Mouse (Mus musculus) ES-E14 (cell line): Measurements from ENCODE around the gene Zfp449. TPM values are rescaled to one million over a fixed set of nuclear protein-coding genes. Genes with fewer than 3 reads are reported as not detected.
A peak's percentile ranks its signal among the peaks of the same experiment; 100 is the strongest.

Source experiments
- DNase-seq: peaks from one replicate; pipeline ENCODE4 v3.0.0-alpha.2; 2013; ENCODE audit warnings: low read depth, low spot score
- H3K27ac ChIP-seq: 2 replicates; pipeline ENCODE4 v1.5.1; 2012; ENCODE audit warnings: low read depth, mild to moderate bottlenecking, low read length, moderate library complexity, mixed read lengths; ENCODE audit not compliant: poor library complexity, insufficient read depth, severe bottlenecking
- H3K36me3 ChIP-seq: 2 replicates; pipeline ENCODE4 v1.6.1; 2012; ENCODE audit warnings: mild to moderate bottlenecking, low read length, moderate library complexity, mixed read lengths; ENCODE audit not compliant: control insufficient read depth, poor library complexity, insufficient read depth, severe bottlenecking
- H3K4me1 ChIP-seq, 2 experiments: fragments of 150-350 bp in 1 of 2; sonication (generic) in 1 of 2; 2 replicates each; pipeline ENCODE4 v1.6.1; 2012; ENCODE audit warnings: low read length in 2 of 2, mild to moderate bottlenecking in 1 of 2, mixed read lengths in 1 of 2; ENCODE audit not compliant: control insufficient read depth in 2 of 2, insufficient read depth in 2 of 2, poor library complexity in 1 of 2
- H3K4me3 ChIP-seq, 2 experiments: fragments of 150-350 bp in 1 of 2; sonication (generic) in 1 of 2; 2 replicates each; pipeline ENCODE4 v1.5.1; 2012; ENCODE audit warnings: low read length in 2 of 2, low read depth in 1 of 2, mild to moderate bottlenecking in 1 of 2, mixed read lengths in 1 of 2; ENCODE audit not compliant: insufficient read depth in 1 of 2, poor library complexity in 1 of 2, severe bottlenecking in 1 of 2
- H3K9ac ChIP-seq: 2 replicates; pipeline ENCODE4 v1.6.1; 2012; ENCODE audit warnings: low read depth, mild to moderate bottlenecking, low read length, mixed read lengths; ENCODE audit not compliant: poor library complexity, insufficient read depth, severe bottlenecking
- H3K9me3 ChIP-seq: fragments of 150-350 bp; sonication (generic); 2 replicates; pipeline ENCODE4 v1.6.1; 2012; ENCODE audit warnings: low read depth, mild to moderate bottlenecking, low read length; ENCODE audit not compliant: control insufficient read depth, insufficient read depth
- CHD2 ChIP-seq: IDR thresholded peaks from 2 replicates; pipeline ENCODE4 v1.6.1; 2014; ENCODE audit warnings: mild to moderate bottlenecking, low read depth, low read length, inconsistent platforms
- HCFC1 ChIP-seq: IDR thresholded peaks from 2 replicates; pipeline ENCODE4 v1.6.1; 2012; ENCODE audit warnings: low read length, inconsistent platforms, borderline replicate concordance; ENCODE audit not compliant: insufficient read depth
- MAFK ChIP-seq: IDR thresholded peaks from 2 replicates; pipeline ENCODE4 v1.6.1; 2014; ENCODE audit warnings: mild to moderate bottlenecking, low read depth, low read length, inconsistent platforms; ENCODE audit not compliant: insufficient read depth
- ZC3H11A ChIP-seq: IDR thresholded peaks from 2 replicates; pipeline ENCODE4 v1.6.1; 2012; ENCODE audit warnings: low read depth, mild to moderate bottlenecking, inconsistent platforms, low read length, borderline replicate concordance
- ZNF384 ChIP-seq: IDR thresholded peaks from 2 replicates; pipeline ENCODE4 v1.6.1; 2012; ENCODE audit warnings: low read depth, low read length, inconsistent platforms
- in situ Hi-C, 2 experiments: fragments of 600-800 bp; cut with MboI; formaldehyde crosslinking; loops; one replicate each; pipeline ENCODE4 v1.15.1; 2025; ENCODE audit warnings: low sequenced_read_pairs in 2 of 2, inconsistent platforms in 1 of 2; ENCODE audit not compliant: unreplicated experiment in 2 of 2
- total RNA-seq: library from RNA; depleted of rRNA; stranded (reverse); fragments of 300-350 nt; gene quantifications from 2 replicates; pipeline ENCODE4 v1.2.3, GENCODE M21; 2012; rRNA removed

The Zfp449 gene
- total RNA-seq, 1 experiment = 3.0 TPM

- Histone ChIP-seq H3K36me3 (no peaks in the 10 kb centered on the region), H3K27ac (no peak overlapping the region), H3K4me1 (no peaks in the 10 kb centered on the region), H3K9ac (no peak overlapping the region), H3K4me3 (no peak overlapping the region), H3K9me3 (no peaks in the 10 kb centered on the region)
- in situ Hi-C loops = no loop called here
- TF ChIP-seq HCFC1 (no peak), MAFK (no peak), ZNF384 (no peak), ZC3H11A (no peak), CHD2 (no peak)
- DNase-seq = no peak
Observed at GRCm38 (mm10) chrX:56380852-56381251, 34.7 kb downstream of the Zfp449 start.

- Histone ChIP-seq H3K27ac (no peak overlapping the region), H3K9ac (no peak overlapping the region), H3K9me3 (no peaks in the 10 kb centered on the region), H3K4me3 (no peak overlapping the region), H3K36me3 (no peaks in the 10 kb centered on the region), H3K4me1 (no peaks in the 10 kb centered on the region)
- no peak for DNase-seq
- TF ChIP-seq HCFC1 = no peak
- TF ChIP-seq ZNF384 = peak; percentile 57; the same call in 1 of the 2 replicates
- in situ Hi-C loops = no loop called here
Observed at GRCm38 (mm10) chrX:56384142-56384541, 37.9 kb downstream of the Zfp449 start.

- no peaks in the 10 kb centered on the region for H3K9me3 ChIP-seq
- in situ Hi-C loops = no loop called here
- DNase-seq = no peak
- H3K27ac ChIP-seq = no peak overlapping the region
- no peak for TF ChIP-seq MAFK
- TF ChIP-seq ZNF384 = no peak
- TF ChIP-seq HCFC1 = no peak
- no peak for TF ChIP-seq ZC3H11A
- no peak for TF ChIP-seq CHD2
- no peak overlapping the region for H3K9ac ChIP-seq
- no peaks in the 10 kb centered on the region for H3K36me3 ChIP-seq
- no peaks in the 10 kb centered on the region for H3K4me1 ChIP-seq
- H3K4me3 ChIP-seq = no peak overlapping the region
Observed at GRCm38 (mm10) chrX:56404646-56405045, 58.4 kb downstream of the Zfp449 start.

- in situ Hi-C loops = no loop called here
- no peaks in the 10 kb centered on the region for H3K36me3 ChIP-seq
- H3K9me3 ChIP-seq = no peaks in the 10 kb centered on the region
- TF ChIP-seq MAFK = no peak
- TF ChIP-seq ZC3H11A = no peak
- TF ChIP-seq CHD2 = no peak
- no peak for TF ChIP-seq ZNF384
- H3K27ac ChIP-seq = no peak overlapping the region
- DNase-seq = no peak
- no peaks in the 10 kb centered on the region for H3K4me1 ChIP-seq
- no peak overlapping the region for H3K4me3 ChIP-seq
- H3K9ac ChIP-seq = no peak overlapping the region
Observed at GRCm38 (mm10) chrX:56405482-56405881, 59.3 kb downstream of the Zfp449 start.

- no peak for DNase-seq
- no peaks in the 10 kb centered on the region for H3K4me1 ChIP-seq
- H3K4me3 ChIP-seq = no peak overlapping the region
- in situ Hi-C loops = no loop called here
- no peaks in the 10 kb centered on the region for H3K9me3 ChIP-seq
- no peak overlapping the region for H3K27ac ChIP-seq
- TF ChIP-seq HCFC1 = no peak
- no peak for TF ChIP-seq MAFK
- TF ChIP-seq ZNF384 = no peak
- TF ChIP-seq CHD2 = no peak
- TF ChIP-seq ZC3H11A = no peak
- H3K9ac ChIP-seq = no peak overlapping the region
- no peaks in the 10 kb centered on the region for H3K36me3 ChIP-seq
Observed at GRCm38 (mm10) chrX:56406128-56406527, 59.9 kb downstream of the Zfp449 start.

Other genes with a start within 250 kb of the Zfp449 start
- 0.40 TPM in 1 of 2 replicates, not detected in the other for gene 3830403N18Rik, start 209.8 kb upstream of the Zfp449 start, total RNA-seq
- 0.58 TPM in 1 of 2 replicates, not detected in the other for gene Gm773, start 133.5 kb upstream of the Zfp449 start, total RNA-seq
- gene Smim10l2a, start 28.2 kb downstream of the Zfp449 start, total RNA-seq = 4.2 and 5.7 TPM in 2 replicates
- 1.7 TPM in 1 of 2 replicates, not detected in the other for gene Gm2174, start 101.6 kb downstream of the Zfp449 start, total RNA-seq
- gene Ints6l, start 108.5 kb downstream of the Zfp449 start, total RNA-seq = 7.8 and 10.7 TPM in 2 replicates
- not detected in 2 replicates for gene Gm10477, start 178.3 kb downstream of the Zfp449 start, total RNA-seq
- gene Gm648, start 203.2 kb downstream of the Zfp449 start, total RNA-seq = 0.54 TPM in 1 of 2 replicates, not detected in the other